Mouse (Mus musculus): ENCODE measurements around the gene Dcst2.

Gene Dcst2

DNA sequence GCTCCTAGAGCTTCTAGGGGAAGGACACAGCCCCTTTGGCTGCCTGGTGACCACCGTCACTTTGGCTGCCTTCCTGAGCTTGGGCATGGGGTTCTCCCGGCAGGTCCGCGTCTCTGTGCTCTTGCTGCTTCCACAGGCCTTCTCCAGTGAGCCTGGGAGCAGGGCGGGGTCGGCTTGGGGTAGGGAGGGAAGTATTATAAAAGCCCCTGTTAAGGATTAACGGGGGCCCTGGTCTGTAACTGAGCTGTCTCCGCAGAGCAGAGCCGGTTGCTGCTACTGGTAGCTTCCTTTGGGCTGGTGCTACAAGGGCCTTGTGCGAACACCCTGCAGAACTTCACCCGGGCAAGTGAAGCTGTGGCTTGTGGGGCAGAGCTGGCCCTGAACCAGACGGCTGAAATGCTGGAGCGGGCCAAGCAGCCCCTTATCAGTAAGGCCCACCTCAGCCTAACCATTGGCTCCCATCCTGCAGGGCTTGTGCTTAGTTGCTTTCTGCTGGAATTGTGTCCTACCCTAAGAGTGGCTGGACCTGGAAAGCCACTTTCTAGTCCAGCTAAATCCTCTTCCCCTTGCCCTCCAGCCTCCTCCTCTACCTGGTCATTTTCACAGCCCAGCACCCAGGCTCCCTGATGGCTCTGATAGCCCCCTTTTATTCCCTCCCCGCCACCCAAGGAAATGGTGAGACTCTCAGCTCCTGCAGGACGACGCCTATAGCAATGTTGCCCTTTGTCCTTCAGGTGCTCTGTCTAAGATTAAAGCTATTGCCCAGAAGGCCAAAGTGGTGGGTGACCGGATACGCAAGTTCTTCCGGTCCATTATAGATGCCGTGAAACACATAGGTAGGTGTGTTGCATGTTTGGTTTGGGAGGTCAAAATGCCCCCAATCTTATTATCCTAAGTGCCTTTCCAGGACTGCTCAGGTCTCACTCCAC is 4.0 kb downstream of the Dcst2 start:
- DNase-seq: no peak

DNA sequence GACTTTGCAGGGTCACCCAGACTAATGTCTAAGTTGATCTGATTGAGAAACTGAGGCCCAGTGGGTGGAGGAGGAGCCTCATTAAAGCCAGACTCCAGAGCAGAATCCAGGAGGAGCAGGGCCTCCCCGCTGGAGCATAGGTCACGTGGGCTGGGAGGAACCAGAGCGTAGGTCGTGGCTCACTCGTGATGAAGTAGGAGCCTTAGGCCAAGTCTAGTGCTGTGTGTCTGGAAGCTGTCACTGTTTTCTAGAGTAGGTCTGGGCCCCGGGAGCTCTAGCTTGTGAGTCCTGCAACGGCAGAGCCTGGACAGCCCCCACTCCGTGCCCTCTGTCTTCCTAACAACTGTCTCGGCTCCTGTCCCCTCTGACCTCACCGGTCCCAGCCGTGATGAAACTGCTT is 5.6 kb downstream of the Dcst2 start:
- no peak for DNase-seq

DNA sequence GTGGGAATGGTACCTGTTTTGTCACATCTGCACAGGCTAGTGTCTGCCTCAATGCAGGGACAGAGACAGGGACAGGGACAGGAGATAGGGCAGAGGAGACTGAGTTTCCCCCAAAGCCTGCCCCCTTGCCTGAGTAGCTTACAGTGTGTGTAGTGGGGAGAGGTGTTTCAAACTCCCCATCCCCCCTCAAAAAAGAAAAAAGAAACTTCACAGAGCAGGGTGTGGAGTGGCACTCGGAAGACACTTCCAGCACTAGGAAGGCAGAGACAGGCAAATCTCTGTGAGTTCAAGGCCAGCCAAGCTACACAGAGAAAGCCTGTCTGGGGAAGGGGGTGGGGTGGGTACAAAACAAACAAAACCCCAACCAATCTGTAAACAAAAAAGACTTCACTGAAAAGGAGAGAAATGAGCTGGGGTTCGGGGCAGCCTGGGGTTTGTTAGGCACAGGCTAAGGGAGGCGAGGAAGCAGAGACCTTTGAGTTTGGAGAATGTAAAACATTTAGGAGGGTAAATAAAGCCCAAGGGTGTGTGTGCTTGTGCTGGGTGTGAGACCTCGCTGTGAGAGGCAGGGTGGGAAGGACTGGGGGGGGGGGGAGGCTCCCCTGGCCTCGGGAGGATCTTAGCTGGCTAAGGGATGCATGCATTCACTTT is 11.9 kb downstream of the Dcst2 start:
- DNase-seq: no peak

DNA sequence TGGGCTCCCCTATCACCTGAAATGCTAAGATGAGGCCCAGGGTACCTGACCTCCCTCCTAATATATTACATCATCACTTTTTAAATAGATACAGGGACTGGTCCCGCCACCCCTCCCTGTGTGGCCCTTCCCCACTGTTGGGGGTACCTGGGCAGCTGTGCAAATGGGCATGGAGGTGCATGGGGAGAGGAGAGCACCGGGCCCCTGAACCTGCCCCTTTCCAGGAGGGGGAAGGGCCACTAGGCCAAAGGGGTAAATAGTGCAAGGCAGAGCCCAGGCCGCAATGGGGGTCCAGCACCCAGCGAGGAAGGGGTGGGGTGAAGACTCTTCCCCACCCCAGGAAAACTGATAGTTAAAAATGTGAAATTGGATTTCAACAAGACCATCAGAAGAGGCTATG is 16.1 kb downstream of the Dcst2 start:
- DNase-seq: no peak

DNA sequence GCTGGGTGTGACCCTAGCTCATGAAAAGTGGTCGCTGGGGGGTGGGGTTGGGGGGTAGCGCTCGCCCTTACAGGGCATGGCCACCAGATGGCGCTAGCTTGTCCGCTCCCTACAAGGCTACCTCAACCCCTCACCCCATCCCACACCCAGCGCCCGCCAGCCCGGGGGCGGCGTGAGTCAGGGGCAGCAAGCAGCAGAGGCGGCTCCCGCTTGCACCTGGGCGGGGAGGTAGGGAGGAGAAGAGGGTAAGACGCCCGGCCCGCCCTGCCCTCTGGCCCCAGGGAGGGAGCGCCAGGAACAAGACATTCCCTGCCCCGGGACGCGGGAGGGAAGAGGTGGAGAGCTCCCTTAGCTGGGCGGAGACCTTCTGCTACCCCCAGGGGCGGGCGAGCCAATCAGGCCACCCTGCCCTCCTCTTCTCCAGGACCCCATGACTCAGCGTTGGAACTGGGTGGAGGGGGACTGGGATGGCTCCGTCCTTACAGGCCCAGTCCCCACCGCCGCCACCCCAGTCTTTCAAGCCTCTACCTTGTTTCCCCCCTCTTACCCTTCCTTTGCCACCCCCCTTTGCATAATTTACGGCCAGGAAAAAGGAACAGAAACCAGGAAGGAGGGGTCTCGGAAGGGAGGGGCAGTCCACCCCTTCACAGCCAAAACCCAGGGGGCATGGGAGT is 16.8 kb downstream of the Dcst2 start:
- peak in 1 of 2 experiments; percentile 69 for DNase-seq

DNA sequence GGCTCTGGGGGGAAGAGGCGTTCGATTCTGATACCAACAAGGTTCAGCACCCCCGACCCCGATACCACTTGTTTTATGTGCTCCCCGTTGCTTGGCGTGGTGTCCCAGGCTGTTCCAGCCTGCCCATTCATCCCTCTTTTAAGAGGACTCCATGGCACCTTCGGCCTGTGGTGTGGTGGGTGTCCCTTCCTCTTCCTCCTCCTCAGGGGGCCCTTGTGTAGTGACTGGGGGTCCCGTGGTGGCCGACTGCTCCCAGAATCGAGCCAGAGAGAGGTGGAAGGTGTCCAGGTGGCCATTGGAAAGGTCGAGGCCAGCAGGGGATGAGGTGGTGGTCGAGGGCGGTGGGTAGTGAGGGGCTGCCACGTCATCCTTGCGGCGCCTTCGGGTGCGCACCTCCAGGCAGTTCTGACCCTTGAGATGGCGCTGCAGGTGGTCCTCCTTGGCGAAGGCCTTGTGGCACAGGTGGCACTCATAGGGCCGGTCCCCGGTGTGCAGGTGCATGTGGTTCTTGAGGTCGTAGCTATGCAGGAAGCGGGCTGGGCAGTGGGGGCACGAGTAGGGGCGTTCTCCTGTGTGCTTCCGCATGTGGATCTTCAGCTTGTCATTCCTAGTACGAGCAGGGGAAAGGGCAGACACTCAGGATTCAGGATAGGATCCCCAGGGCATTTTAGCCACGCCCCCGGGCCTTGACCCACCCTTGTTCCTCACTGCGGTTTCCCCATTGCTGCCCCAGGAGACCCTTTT is 17.8 kb downstream of the Dcst2 start:
- DNase-seq: no peak

DNA sequence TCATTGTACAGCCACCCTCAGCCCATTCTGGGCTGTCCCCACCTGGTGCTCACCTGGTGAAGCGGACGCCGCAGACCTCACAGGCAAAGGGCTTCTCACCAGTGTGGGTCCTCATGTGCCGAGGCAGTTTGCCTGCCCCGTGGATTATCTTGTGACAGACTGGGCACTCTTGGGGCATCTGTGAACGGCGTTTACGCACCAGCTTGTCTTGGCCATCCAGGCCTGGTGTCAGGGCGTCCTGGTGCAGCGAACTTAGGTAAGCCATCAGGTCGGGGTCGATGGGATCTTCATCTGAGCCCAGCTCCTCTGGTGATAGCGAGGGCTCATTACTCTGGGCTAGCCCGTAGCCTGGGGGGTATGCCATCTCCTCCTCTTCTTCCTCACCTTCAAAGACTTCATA is 18.5 kb downstream of the Dcst2 start:
- DNase-seq: no peak

DNA sequence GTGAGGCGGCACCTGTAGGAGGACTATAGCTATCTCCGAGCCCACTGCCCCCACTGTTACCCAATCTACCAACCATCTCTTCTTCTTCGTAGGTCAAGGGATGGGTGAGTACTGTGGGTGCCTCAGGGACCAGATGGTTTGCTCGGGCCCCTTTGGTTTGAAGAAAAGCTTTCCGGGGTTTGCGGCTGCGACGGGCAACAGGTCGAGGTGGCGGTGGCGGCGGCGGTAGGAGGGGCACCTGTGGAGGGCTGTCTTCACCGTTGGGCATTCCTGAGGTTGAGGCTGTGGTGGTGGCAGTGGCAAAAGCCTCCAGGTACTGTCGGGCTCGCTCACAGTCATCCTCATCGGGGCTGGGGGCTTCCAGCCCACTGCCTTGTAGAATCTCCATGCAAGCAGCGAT is 18.9 kb downstream of the Dcst2 start:
- DNase-seq: no peak

DNA sequence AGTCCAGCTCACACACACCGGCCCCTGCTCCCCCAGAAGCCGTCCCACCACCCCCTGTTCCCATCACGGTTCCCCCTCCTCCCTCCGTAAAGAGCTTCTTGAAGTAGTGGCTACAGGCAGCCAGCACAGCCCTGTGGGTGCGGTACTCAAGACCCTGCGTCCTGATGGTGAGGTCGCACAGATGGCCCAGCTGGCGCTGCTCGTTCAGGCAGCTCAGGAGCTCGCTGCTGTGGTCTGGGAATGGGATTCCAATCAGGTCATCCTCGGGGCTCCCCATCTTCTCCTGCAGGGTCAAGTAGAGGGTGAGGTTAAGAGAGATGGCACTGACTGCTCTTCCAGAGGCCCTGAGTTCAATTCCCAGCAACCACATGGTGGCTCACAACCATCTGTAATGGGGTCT is 19.5 kb downstream of the Dcst2 start:
- DNase-seq: no peak

DNA sequence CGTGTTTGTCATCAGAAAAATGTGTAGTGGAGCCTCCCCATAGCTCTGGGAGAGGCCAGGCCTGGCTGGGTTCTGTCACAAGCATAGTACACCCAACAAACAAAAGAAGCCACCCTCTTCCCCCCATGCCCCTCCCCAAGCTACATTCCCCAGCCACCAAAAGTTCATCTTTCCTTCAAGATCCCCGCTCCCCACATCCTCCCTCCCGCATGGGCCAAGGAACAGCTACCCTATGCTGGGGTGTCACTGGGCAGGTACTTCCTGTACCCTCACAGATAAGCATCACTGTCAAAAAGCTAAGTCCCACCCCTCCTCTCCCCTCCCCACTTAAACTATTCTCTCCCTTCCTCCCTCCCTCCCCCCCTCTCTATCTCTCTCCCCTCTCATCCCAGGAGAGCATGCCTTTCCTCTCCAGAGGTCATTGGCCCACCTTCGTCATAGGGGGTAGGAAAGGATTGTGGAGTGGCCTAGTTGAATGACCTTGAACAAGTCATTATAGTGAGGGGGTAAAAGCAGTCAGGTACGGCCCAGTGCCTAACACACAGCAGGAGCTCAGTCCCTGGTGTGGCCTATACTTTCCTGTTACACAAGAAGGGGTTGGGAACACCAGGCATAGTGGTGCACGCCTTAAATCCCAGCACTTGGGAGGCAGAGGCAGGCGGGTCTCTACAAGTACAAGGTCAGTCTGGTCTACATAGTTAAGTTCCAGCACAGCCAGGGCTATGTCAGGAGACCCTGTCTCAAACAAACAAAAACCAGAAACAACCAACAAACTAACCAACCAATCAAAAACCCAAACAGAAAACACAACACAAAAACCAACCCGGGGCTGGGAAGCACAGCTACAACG is 20.5 kb downstream of the Dcst2 start:
- no peak for DNase-seq

DNA sequence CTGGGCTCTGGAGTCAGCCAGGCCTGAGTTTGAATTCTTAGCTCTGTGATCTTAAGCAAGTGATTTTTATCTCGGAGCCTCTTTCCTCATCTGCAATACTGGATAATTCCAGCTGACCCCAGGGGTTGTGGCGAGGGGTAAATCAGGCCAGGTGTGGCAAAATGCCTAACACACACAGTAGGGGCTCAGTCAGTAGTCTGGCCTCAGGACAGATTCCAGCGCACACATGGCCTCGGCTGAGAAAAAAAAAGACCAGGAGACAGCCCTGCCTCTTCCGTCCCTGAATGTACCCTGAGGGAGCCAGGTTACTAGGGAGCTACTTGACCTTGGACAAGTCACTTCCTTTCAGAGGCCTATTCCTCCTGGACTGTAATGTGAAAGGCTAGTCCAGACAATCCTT is 21.2 kb downstream of the Dcst2 start:
- no peak for DNase-seq

DNA sequence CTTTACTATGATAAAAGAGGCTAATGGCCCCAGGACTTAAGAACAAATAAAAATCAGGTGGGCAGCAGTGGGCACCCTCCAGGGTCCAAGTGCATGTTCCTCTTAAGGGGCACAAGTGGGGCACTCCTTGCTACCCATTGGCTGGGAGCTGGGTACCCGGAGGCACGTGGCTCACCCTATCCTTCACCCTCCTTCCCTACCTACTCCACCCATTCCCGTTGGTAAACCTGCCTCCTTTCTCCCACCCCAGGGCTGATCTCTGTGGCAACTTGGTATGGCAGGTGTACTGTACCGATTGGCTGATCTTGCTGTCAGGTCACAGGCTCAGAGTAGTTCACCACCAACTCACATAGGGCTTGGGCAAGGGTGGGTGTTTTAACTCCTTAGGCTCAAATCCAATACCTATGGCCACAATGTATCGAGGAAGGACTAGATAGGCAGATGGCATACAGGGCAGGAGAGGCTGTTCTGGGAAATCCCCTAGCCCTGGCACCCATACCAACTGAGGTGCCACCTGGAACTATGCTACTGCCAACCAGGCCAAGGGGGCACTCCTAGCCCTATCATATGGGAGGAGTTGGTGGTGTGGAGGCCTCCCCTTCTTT is 22.0 kb downstream of the Dcst2 start:
- no peak for DNase-seq

DNA sequence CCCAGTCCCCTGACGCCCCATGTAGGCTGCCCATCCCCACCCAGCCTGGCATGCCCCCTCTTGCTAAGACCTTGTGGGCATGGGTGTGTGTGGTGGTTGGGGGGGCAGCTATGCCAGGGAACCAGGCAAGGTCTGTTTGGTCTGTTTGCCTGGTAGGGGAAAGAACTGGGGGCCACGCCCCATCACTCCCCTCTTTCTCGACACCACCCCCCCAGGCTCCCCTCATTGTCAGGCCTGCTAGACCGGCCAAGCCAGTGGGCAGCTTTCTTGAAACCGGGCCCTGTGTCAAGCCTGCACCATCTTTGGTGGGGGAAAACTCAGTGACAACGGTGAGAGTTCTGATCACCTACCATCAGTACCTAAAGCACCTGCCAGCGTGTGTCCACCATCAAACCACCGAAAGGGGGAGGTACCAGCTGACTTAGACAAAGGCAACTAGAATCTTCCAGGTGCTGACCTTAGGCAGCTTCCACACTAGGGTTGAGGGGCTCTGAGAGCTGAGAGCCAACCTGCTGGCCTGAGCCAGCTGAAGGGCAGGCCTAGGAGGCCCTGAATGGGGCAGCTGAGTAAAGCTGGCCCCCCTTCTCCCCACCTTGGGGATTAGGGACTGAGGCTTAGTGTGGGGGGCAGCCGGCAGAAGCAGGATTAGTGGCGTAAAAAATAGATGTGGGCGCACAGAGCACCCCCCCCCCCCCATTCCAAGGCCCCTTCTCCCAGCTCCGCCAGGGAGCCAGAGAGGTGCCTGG is 22.7 kb downstream of the Dcst2 start:
- no peak for DNase-seq

DNA sequence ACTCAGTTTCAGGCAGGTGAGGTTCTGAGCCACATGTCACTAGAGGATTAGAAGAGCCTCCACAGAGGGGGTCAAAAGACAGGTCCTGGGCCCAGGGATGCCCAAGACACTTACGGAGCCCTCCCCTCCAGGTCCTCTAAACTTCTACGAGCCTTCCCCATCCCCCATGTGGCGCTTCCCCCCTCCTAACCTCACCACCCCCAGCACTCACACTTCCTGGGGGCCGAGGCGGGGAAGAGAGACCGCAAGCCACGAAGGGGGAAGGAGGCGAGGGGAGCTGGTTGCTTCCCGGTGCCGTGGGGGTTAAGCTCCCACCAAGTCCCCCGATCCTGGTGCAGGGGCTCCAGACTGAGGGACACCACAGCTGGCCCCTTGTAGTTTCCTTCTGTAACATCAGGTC is 23.7 kb downstream of the Dcst2 start:
- DNase-seq: no peak

DNA sequence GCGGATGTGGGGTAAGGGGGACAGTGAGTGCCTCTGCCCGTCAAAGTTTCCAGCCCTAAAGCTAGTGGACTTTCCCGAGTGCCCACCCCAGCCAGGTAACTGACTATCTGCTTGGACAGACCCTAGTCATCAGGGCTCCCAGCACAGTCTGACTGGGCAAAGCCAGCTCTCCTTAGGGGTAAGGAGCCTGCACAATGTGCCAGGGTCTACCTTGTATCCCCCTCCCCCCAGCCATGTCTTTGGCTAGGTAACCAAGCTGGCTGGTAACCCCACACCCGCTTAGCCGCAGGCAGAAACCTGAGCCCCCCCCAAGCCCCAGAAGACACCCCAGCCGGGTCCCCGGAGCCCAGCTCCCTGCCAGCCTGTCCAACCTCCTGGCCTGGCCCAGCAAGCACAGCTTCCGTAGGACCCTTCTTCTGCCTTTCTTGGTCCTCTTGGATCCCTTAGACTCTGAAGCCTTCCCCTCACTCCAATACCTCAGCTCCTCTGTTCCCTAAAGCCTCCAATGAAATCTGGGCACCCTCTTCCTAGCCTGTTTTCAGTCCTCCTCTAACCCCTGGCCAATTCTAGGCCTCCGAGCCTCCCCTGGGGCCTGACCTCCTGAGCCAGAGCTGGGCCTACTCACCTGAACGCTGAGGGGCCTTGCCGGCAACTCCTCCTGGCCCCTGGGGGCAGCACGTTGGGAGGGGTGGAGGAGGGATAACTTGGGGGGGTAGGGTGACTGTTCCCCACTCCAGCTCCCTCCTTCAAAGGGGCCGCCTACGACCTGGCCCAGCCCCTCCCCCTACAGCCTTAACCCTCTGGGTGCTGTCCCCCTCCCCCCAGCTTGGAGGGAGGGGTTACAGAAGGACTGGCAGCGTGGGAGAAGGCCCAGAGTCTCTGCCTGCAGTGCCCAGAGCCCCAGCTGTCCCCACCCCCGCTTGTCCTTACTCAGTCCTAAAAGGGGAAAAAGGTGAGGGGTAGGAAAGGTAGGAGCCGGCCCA is 25.0 kb downstream of the Dcst2 start:
- no peak for DNase-seq

DNA sequence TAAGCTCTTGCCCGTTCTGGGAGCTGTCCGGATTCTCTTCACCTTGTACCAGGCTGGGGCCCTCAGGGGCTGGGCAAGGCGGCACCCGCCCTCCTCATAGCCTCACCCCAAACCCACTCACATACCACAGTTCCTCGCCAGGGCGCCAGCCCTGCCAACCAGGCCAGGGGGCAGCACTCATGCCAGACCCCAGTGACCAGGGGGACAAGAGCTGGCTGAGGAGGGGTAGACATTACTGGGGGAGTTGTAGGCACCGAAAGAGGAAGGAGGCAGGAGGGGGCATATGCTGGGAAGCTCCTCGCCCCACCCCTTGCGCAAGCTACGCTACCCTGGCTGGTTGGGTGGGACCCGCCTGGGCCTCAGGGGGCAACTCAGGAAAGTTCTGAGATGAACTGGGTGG is 25.9 kb downstream of the Dcst2 start:
- DNase-seq: no peak

DNA sequence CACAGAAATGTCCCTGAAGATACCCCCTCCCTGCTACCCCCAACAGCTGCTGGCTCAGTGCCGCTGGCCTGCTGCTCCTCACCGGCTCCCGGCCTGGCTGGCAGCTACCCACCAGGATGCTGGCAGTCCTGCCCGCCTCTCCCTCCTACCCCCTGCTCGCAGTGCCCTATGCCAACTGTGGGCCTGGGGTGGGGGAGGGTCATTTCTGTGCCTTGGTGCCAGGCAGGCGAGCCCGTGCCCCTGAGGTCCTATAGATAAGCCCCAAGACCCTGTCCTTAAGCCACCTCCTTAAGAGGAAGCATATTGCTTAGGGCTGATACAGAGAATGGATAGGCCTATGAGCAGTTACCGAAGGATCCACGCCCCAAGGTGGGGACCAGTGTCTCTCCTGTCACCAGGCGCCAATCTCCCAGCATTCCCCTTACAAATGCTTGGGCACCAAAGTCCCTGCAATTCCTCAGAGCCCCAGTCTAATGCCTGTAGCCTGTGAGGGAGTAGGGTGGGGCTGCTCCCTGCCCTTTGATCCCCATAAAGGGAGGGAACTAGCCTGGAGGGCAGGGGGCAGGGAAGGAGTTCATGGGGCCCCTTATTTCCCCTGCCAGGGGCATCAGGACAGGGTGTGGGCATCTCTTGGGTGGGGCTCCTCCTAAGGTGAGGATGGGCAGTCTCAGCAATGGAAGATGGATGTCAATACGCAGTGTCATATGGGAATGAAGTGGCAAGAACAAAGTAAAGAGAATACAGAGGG is 26.5 kb downstream of the Dcst2 start:
- DNase-seq: peak in 1 of 2 experiments; percentile 62

DNA sequence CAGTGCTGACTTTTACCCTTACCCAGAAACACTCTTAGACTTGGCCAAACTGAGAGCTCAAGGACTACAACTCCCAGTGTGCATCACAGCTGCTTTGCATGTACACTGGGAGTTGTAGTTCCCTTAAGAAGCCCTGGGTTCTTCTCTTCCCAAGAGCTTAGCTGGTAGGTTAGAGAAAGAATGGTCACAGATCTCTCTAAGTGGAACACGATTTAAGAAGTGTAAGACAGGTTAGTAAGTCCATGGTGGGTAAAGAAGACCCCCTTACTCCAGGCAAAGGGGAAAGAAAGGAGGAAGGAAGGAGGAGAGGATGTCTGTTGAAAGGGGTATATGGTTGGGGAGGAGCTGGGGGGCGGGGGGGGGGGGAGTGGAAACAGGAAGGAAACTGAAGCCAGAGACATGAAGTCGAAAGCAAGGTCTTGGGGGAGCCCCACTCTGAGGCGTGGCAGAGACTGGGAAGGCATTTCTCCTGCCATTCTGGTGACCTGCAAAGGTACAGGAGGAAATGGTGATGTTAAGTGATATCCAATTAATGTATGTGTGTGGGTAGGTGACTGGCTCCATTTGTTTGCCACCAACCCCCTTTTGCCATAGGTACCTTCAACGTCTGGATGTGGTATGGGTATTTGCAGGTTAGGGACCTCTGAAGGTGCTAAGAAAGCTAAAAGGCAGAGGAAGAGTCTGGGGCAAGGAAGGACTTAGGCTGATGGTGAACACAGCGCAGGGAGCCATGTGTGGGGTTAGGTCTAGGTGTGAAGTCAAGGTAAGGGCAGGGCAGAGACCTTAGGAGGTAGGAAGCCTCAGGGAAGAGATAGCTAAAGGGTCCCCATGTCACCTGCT is 27.3 kb downstream of the Dcst2 start:
- DNase-seq: no peak
